Mouse (Mus musculus) ovary, postnatal 14 days (tissue): ENCODE results near the gene Gm29776.
A peak's percentile ranks its signal among the peaks of the same experiment; 100 is the strongest.

Experiments used
- DNase-seq: peaks from one replicate; pipeline ENCODE4 v3.0.0; 2022; ENCODE audit warnings: low spot score

Gene Gm29776

DNA sequence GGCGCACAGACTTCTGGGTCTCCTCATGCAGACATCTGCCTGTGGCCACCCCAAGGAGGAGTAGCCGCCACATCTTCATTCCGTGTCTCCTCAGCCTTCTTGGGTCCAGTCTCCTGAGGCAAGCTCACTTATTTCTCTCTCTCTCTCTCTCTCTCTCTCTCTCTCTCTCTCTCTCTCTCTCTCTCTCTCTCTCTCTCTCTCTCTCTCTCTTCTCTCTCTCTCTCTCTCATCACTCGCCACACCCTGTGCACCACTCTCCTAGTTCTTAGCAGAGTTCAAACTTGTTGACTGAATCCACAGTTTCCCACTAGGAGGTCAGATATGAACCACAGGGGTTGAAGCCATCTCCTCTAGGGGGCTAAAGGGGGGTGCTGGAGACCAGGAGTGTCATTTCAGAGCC is at the start of gene Gm29776:
Gene Gm29776 (minus strand): TSS at position 101 of the 400 bp plus-strand sequence.
- no peak for DNase-seq

DNA sequence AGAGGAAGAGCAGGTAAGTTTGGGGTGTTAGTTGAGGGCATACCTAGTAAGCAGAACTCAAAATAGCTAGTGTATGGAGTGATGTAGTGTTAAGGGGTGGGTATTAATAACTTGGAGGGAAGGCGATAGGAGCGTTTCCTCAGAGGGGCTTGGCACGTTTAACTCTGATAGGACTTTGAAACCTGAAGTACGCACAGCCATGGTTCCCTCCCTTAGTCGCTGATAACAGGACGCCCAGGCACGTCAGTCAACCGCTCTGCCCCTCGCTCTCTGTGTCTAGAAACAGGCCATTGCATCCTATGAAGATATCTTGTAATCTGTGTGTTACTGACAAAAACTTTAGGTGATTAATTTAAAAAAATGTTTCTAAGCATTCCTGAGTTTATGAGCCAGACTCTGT is 47.4 kb upstream of the Gm29776 start:
- no peak for DNase-seq

DNA sequence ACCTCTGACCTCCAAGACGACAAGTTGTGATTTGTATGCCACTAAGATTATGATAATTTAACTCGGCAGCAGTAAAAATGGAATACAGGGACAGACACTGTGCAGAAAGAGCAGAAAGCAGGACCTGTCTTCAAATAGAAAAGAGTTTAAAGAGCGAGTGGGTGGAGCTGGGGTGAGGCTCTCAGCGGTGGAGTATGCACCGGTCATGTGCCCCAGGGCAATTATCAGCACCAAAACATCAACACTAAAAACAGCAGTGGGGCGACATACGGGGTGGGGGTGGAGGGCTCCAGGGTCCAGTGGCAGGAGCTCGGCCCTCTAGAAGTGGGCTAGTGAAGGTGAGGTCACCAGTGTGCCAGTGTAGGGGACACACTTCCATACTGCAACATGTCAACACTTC is 45.8 kb upstream of the Gm29776 start:
- DNase-seq: no peak

DNA sequence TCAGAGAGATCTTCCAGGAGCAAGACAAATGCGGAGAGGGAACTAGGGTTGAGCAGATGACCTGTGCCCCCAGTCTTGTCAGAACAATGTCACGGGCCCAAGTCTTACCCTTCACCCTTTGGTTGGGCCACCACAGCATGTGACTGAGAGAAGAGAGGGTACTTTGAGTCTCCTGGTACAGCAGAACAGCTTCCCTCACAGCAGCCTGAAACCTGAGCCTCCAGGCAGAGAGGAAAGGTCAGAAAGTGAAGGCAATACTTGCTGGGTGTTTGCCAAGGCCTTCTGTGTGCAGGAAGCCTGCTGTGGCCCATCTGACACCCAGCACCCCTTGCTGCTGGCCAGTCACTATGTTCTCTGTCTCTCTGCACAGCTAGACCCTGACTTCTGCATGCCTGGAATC is 43.7 kb upstream of the Gm29776 start:
- DNase-seq: no peak

GRCm38 (mm10) chr14:54741721-54742120 is 43.1 kb upstream of the Gm29776 start:
- no peak for DNase-seq

DNA sequence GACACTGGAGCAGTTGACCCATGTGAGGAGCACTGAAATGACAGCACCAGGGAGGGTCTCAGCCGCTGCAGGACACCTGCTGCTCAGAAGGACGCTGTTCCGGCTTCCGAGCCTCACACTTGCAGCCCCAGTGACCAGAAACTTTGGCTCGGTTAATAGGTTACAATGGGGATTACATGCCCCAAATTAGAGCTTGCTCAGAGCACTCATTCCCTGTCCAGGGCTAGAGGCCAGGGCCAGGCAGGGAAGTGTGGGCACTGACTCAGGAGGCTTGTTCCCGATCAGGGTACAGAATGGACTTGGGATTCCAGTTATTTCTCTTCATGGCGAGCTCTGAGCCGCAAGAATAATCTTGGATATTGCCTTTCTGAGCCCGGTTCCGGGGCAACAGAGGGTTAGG is 39.0 kb upstream of the Gm29776 start:
- no peak for DNase-seq

- DNase-seq: no peak
Measured at GRCm38 (mm10) chr14:54736555-54737552, 38.2 kb upstream of the Gm29776 start.

DNA sequence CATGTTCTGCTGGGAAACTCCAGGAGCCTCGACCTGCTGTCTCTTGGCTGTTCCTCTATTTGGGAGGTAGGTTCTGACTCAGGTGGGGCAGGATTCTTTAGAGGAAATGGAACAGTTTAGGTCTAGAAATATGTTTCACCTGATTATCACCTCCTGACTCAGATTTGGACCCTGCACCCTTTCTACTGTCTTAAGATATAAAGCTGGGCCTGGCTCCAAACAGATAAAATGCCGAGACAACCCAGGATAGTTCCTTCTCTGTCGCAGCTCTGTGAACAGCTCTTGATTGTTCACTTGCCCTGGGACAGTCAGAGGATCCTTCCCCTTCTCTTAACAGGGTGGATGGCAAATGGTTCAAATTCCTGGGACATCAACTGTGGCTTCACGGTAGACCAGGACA is 36.6 kb upstream of the Gm29776 start:
- DNase-seq: no peak

DNA sequence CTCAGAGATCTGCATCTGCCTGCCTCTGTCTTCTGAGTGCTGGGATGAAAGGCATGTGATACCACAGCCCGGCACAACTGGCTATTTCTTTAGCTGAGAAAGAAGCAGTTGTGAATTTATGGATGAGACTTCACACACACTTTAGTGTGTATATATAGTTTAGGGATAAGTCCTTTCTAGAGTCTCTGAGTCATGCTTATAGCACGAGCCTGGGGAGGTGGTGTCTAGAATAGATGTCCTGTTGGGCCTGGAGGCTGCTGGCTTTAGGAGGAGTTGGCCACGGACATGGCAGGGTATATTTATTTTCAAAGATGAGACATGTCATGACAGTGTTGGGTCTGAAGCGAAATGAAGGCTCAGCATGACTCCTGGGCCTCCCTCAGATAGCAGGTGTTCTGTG is 35.4 kb upstream of the Gm29776 start:
- no peak for DNase-seq

GRCm38 (mm10) chr14:54732206-54732605 is 33.6 kb upstream of the Gm29776 start:
- DNase-seq: no peak

- DNase-seq: no peak
Measured at GRCm38 (mm10) chr14:54730305-54730704, 31.7 kb upstream of the Gm29776 start.

- no peak for DNase-seq
Measured at GRCm38 (mm10) chr14:54728823-54729653, 30.4 kb upstream of the Gm29776 start.

GRCm38 (mm10) chr14:54727565-54727964 is 28.9 kb upstream of the Gm29776 start:
- DNase-seq: no peak

DNA sequence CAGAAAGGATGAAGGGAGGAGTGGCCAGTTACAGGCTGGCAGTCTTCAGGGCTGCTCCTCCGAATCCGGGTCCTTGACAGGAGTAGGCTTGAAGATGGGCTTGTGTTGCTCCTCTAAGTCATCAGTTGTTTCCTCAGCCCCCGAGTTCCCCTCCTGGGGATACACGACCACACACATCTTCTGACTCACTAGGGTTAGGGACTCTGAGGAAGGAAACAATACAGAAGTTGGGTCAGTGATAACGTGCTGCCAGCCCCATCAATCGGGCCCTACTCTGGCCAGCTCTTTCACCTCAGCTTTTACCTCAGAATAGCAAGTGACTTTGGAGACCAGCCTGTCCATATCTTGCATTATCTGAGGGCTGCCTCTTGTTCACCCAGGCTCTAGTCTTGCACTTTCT is 25.4 kb upstream of the Gm29776 start:
- DNase-seq: no peak

DNA sequence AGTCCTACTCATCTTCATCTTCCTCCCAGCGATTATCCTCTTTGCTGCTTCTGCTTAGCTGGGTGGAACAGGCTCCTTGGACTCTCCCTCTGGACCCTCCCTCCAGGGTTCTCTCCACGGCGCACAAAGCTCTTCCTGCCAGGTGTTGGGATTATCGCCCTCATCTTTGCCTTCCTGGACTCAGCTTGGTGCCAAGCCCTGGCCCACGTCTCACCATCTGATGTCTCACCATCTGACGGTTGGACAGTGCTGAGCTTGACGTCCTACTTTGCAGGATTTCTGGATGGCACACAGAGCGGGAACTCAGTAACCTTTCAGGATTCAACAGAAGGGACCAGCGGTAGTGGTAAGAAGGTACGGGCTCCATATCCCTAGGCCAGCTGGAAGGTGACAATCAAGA is 23.1 kb upstream of the Gm29776 start:
- no peak for DNase-seq

GRCm38 (mm10) chr14:54720654-54721350 is 22.2 kb upstream of the Gm29776 start:
- DNase-seq: no peak

GRCm38 (mm10) chr14:54720041-54720440 is 21.4 kb upstream of the Gm29776 start:
- DNase-seq: no peak

- no peak for DNase-seq
Measured at GRCm38 (mm10) chr14:54715402-54715801, 16.8 kb upstream of the Gm29776 start.

DNA sequence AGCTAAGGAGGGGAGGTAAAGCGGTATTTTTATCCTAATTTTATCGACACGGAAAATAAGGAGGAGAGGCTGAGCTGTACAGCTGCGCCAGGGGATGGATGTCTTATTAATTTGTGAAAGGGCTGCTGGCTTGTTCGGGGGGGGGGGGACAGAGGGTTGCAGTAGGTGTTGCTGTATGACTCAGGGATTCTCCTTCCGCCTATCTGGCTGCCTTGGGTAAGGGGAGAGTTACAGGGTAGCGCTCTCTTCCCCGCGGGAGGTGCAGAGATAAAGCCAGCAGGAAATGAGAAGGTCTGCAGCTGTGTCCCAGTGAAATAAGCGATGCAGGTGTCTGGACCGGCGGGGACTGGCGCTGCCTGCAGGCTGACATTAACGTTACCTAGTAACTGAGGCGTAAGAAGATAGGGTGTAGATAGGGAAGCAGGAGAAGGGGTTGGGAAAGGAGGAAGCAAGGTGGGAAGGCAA is 16.0 kb upstream of the Gm29776 start:
- DNase-seq: no peak

- DNase-seq: peak; percentile 63
Measured at GRCm38 (mm10) chr14:54714121-54714520, 15.5 kb upstream of the Gm29776 start.

DNA sequence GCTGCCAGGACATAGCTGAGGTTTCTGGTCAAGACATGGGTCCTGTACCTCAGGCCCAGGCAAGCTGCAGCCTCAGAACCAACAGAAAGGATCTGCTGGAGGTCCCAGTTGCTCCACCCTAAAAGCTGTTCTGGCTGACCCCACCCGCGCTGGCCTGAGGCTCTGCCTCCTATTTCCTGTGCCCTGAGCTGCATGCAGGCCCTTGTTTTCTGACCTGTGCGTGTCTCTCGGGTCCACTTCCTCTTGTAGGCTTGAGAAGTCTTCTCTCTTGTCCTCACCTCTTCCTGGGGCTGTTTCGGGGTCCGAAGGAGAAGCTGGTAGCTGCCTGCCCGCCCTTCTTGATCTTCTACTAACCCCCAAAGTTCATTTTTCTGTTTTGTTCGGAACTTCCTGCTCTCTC is 14.2 kb upstream of the Gm29776 start:
- DNase-seq: no peak

GRCm38 (mm10) chr14:54712074-54712473 is 13.4 kb upstream of the Gm29776 start, which contains the start of gene Cebpe:
Gene Cebpe, minus strand, starts transcription at chr14:54712174.
- DNase-seq: no peak
